Mouse (Mus musculus) thymus, adult 2 months (tissue): Measurements from ENCODE around the gene Tlr5.

Experiments used
- CTCF ChIP-seq: fragments of 200-500 bp; IDR thresholded peaks from 2 replicates; pipeline ENCODE4 v1.5.1; 2012; ENCODE audit warnings: mild to moderate bottlenecking, control low read depth, low read length, moderate library complexity, borderline replicate concordance; ENCODE audit not compliant: control insufficient read depth, poor library complexity, insufficient read depth; ENCODE audit errors: extremely low read depth
- POLR2A ChIP-seq: fragments of 200-500 bp; IDR thresholded peaks from 2 replicates; pipeline ENCODE4 v1.6.1; 2012; ENCODE audit warnings: mild to moderate bottlenecking, low read length, control low read depth, moderate library complexity; ENCODE audit not compliant: control insufficient read depth, poor library complexity, insufficient read depth; ENCODE audit errors: extremely low read depth

DNA sequence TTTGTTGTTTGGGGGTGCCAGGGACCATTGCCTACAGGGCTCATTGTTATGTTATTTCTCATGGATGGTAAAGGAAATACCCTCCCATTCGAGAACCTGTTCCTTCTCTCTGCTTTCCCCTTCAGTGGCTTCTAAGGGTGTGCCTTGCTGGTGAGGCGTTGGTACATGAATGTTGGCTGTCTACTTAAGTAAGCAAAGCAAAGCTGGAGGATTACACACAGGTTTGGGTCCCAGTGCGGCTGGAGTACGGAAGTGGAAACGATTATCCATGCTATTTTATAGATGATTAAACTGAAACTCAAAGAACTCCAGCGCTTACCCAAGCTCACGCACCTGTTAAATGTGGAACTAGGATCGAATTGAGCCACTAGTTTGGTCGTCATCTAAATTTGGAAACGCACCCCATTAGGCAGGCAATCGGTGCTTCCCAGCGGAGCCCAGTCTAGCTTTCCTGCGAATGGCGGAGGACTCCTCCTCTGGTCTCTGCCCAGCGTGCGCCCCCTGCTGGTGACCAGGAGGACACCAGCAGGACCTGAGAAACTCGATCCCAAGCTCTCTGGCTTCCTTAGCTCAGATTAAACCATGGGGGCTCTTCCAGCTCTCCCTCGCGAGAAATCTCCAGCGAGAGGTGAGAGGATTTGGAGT, 5.3 kb downstream of the Tlr5 start:
- TF ChIP-seq CTCF (peak; percentile 99), POLR2A (no peak)
